Mouse (Mus musculus): ENCODE measurements around the gene Rab38.

DNA sequence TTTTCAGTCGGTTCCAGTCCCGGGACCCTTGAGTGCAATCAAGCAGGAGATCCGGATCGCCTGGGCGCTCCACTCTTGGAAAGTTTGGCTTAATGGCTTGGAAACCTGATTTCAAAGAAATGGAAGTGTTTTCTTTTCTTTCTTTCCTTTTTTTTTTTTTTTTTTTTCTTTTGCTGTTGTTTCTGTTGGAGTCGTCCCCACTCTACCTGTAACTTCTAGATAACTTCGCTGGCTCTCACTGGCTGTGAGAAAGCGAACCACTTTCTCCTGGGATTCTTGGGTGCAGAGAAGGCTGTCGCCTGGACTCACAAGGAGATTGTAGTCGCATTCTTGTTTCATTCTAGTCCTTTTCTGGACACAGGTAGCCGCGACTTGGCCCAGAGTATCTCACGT lies 615 bp downstream of the Rab38 start:
- no peak for TF ChIP-seq CTCF (IDR thresholded peaks at IDR 0.05; ENCODE audit: low read depth)
- TF ChIP-seq EP300 (IDR thresholded peaks at IDR 0.05; ENCODE audit: low read depth): no peak
